Mouse (Mus musculus): ENCODE data around the gene Ndufaf1. TPM values are rescaled to one million over a fixed set of nuclear protein-coding genes. Genes with fewer than 3 reads are reported as not detected.
A peak's percentile ranks its signal among the peaks of the same experiment; 100 is the strongest.

Ndufaf1 gene
- not detected in 2 replicates for polyA plus RNA-seq (2012; ENCODE audit: insufficient read depth, insufficient read length, low replicate concordance, missing spikeins)

GRCm38 (mm10) chr2:119662220-119663182, at the start of gene Ndufaf1:
Gene Ndufaf1, minus strand, starts transcription at chr2:119662827.
- Histone ChIP-seq H3K4me1 (ENCODE audit: control insufficient read depth, insufficient read depth, low read length) (no peaks in the 10 kb centered on the region), H3K27ac (ENCODE audit: insufficient read depth, low read depth, low read length) (0 out of 2 replicates have a peak within 1 kb of the TSS, but pooled peaks have one; percentile 16)
- 1% methylated on average over 44 of the region's 44 CpGs for WGBS

DNA sequence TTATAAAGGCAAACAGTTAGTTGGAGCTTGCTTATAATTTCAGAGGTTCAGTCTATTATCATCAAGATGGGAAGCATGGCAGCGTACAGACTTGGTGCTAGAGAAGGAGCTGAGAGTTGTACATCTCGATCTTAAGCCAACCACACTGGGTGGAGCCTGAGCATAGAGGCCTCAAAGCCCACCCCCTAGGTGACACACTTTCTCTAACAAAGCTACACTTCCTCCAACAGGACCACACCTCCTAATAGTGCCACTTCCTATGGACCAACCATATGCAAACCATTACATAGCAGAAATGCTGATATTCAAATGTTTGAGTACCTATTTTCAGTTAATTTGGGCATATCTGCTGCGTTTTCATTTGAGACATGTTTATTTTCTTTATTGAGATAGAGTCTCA, 47.4 kb upstream of the Ndufaf1 start:
- no peaks in the 10 kb centered on the region for H3K4me1 ChIP-seq (ENCODE audit: control insufficient read depth, insufficient read depth, low read length)
- TF ChIP-seq CTCF (IDR thresholded peaks at IDR 0.05; ENCODE audit: insufficient read depth, low read depth, low read length), result no peak
- no peak for TF ChIP-seq POLR2A (IDR thresholded peaks at IDR 0.05; ENCODE audit: insufficient read depth, low read depth, low read length)
- 91% methylated on average over 3 of the region's 3 CpGs for WGBS
- no peak overlapping the region for H3K27ac ChIP-seq (ENCODE audit: insufficient read depth, low read depth, low read length)
- no peak overlapping the region for H3K4me3 ChIP-seq (ENCODE audit: insufficient read depth, low read depth, low read length)

More at GRCm38 (mm10) chr2:119662220-119663182, at the start of gene Ndufaf1:
- no peak for TF ChIP-seq CTCF (IDR thresholded peaks at IDR 0.05; ENCODE audit: insufficient read depth, low read depth, low read length)
- H3K4me3 ChIP-seq (ENCODE audit: insufficient read depth, low read depth, low read length), result peak within 1 kb of the TSS; percentile 99

- no peak overlapping the region for H3K4me3 ChIP-seq (ENCODE audit: insufficient read depth, low read depth, low read length)
- no peaks in the 10 kb centered on the region for H3K4me1 ChIP-seq (ENCODE audit: control insufficient read depth, insufficient read depth, low read length)
- TF ChIP-seq POLR2A (IDR thresholded peaks at IDR 0.05; ENCODE audit: insufficient read depth, low read depth, low read length) (no peak), CTCF (IDR thresholded peaks at IDR 0.05; ENCODE audit: insufficient read depth, low read depth, low read length) (no peak)
- no peak overlapping the region for H3K27ac ChIP-seq (ENCODE audit: insufficient read depth, low read depth, low read length)
- 76% methylated on average over 3 of the region's 3 CpGs for WGBS
Measured at GRCm38 (mm10) chr2:119707676-119708075, 45.0 kb upstream of the Ndufaf1 start.

DNA sequence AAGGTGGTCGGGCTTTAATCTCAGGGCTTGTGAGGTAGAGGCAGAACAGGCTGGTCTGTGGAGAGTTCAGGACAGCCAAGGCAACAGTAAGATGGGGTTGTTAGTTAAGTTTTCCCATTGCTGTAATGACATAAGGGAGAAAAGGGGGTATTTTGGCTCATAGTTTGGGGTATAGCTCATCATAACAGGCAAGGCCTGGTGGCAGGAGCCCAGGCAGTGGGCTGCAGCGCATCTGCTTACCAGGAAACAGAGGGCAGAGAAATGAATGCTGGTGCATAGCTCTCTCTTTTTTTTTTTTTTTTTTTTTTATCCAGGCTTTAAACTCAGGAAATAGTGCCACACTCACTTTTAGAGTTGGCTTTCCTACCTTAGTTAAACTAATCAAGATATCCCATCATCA, 40.5 kb upstream of the Ndufaf1 start:
- Histone ChIP-seq H3K27ac (ENCODE audit: insufficient read depth, low read depth, low read length) (no peak overlapping the region), H3K4me3 (ENCODE audit: insufficient read depth, low read depth, low read length) (no peak overlapping the region), H3K4me1 (ENCODE audit: control insufficient read depth, insufficient read depth, low read length) (no peaks in the 10 kb centered on the region)
- WGBS, result 95% methylated on average over 2 of the region's 2 CpGs
- TF ChIP-seq CTCF (IDR thresholded peaks at IDR 0.05; ENCODE audit: insufficient read depth, low read depth, low read length), result no peak
- no peak for TF ChIP-seq POLR2A (IDR thresholded peaks at IDR 0.05; ENCODE audit: insufficient read depth, low read depth, low read length)

DNA sequence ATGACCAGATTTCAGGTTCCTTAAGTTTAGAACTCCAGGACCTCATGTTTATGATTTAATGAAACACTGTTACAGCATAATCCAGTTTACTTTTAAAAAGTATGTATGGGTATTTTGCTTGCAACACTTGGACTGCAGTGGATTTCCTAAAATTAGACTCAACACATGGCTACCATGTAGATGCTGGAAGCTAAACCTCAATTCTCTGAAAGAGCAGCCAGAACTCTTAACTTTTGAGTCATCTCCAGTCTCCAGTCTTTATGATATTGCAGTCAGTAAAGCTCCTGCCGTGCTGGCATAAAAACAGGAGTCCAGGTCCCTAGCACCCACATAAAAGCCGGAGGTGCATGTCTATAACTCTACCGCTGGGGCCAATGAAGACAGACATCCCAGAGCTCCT, 37.3 kb upstream of the Ndufaf1 start:
- H3K4me1 ChIP-seq (ENCODE audit: control insufficient read depth, insufficient read depth, low read length), result no peaks in the 10 kb centered on the region
- WGBS, result 91% methylated on average over 3 of the region's 3 CpGs
- H3K4me3 ChIP-seq (ENCODE audit: insufficient read depth, low read depth, low read length), result no peak overlapping the region
- no peak for TF ChIP-seq CTCF (IDR thresholded peaks at IDR 0.05; ENCODE audit: insufficient read depth, low read depth, low read length)
- TF ChIP-seq POLR2A (IDR thresholded peaks at IDR 0.05; ENCODE audit: insufficient read depth, low read depth, low read length), result no peak
- no peak overlapping the region for H3K27ac ChIP-seq (ENCODE audit: insufficient read depth, low read depth, low read length)

DNA sequence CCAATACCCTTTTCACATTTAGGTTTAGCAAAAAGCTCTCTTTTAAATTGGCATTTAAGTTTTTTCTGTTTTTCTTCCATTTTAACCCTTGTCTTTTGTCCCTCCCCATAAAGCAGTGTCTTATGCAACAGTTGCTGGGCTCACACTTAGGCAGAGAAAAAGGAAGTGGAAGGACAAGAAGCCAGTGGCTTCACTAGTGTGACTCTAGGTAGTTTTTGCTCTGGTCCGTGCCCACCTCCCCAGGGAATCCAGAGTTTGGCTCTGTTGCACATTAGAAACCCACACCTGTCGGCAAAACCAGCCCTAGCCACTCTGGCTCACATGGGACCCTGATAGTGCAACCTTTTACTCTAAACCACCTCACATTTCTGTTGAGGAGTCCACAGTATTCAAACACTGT, 35.8 kb upstream of the Ndufaf1 start:
- 83% methylated on average over 2 of the region's 2 CpGs for WGBS
- Histone ChIP-seq H3K4me1 (ENCODE audit: control insufficient read depth, insufficient read depth, low read length) (no peaks in the 10 kb centered on the region), H3K4me3 (ENCODE audit: insufficient read depth, low read depth, low read length) (no peak overlapping the region), H3K27ac (ENCODE audit: insufficient read depth, low read depth, low read length) (no peak overlapping the region)
- no peak for TF ChIP-seq POLR2A (IDR thresholded peaks at IDR 0.05; ENCODE audit: insufficient read depth, low read depth, low read length)
- no peak for TF ChIP-seq CTCF (IDR thresholded peaks at IDR 0.05; ENCODE audit: insufficient read depth, low read depth, low read length)

- Histone ChIP-seq H3K27ac (ENCODE audit: insufficient read depth, low read depth, low read length) (no peak overlapping the region), H3K4me1 (ENCODE audit: control insufficient read depth, insufficient read depth, low read length) (no peaks in the 10 kb centered on the region), H3K4me3 (ENCODE audit: insufficient read depth, low read depth, low read length) (no peak overlapping the region)
- 69% methylated on average over 1 of the region's 1 CpGs for WGBS
- TF ChIP-seq POLR2A (IDR thresholded peaks at IDR 0.05; ENCODE audit: insufficient read depth, low read depth, low read length) (no peak), CTCF (IDR thresholded peaks at IDR 0.05; ENCODE audit: insufficient read depth, low read depth, low read length) (no peak)
Measured at GRCm38 (mm10) chr2:119696111-119696510, 33.5 kb upstream of the Ndufaf1 start.

DNA sequence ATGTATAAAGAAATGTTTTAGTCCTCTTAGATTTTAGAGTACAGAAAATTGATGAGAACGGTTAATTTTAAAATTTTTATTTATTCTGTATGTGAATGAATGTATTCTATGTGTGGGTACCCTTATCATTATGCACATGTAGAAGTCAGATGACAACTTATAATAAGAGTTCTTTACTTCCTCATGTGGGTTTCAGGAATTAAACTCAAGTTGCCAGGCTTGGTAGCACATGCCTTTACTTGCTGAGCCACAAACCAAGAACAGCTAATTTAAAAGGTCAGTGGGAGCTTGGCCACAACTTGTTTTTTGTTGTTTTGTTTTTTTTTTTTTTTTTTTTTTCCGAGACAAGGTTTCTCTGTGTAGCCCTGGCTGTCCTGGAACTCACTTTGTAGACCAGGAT, 32.2 kb upstream of the Ndufaf1 start:
- Histone ChIP-seq H3K27ac (ENCODE audit: insufficient read depth, low read depth, low read length) (no peak overlapping the region), H3K4me1 (ENCODE audit: control insufficient read depth, insufficient read depth, low read length) (no peaks in the 10 kb centered on the region), H3K4me3 (ENCODE audit: insufficient read depth, low read depth, low read length) (no peak overlapping the region)
- WGBS, result 71% methylated on average over 2 of the region's 2 CpGs
- TF ChIP-seq POLR2A (IDR thresholded peaks at IDR 0.05; ENCODE audit: insufficient read depth, low read depth, low read length), result no peak
- no peak for TF ChIP-seq CTCF (IDR thresholded peaks at IDR 0.05; ENCODE audit: insufficient read depth, low read depth, low read length)

DNA sequence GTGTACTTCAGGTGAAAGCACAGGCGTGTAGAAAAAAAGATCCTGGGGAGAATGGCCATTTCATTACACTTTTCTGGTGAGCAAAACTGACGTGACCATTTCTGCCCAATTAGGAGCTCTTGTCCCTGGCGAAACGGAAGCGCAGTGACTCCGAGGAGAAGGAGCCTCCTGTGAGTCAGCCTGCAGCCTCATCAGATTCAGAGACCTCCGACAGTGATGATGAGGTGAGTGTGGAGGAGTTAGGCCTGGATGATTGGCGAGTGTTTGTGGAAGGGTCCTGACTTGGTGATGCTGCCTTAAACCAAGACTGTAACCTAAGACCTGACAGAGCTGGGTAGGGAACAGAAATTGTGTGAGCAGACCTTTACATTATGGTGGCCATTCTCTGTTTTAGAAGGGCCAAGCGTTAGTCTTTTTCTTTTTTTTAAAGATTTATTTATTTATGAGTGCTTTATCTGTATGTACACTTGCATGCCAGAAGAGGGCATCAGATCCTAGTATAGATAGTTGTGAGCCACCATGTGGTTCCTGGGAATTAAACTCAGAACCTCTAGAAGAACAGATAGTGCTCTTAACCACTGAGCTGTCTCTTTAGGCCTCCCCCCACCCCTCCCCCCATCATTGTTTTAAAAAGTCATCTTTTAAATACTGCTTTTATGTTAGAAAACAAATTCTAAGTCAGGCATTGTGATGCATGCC, 29.5 kb upstream of the Ndufaf1 start:
- Histone ChIP-seq H3K4me1 (ENCODE audit: control insufficient read depth, insufficient read depth, low read length) (no peaks in the 10 kb centered on the region), H3K27ac (ENCODE audit: insufficient read depth, low read depth, low read length) (no peak overlapping the region), H3K4me3 (ENCODE audit: insufficient read depth, low read depth, low read length) (no peak overlapping the region)
- TF ChIP-seq POLR2A (IDR thresholded peaks at IDR 0.05; ENCODE audit: insufficient read depth, low read depth, low read length) (no peak), CTCF (IDR thresholded peaks at IDR 0.05; ENCODE audit: insufficient read depth, low read depth, low read length) (no peak)
- 79% methylated on average over 9 of the region's 9 CpGs for WGBS

All from olfactory bulb, adult 2 months (tissue).